Mouse (Mus musculus) lung, postnatal 14 days (tissue): ENCODE measurements around the gene Gpx3.
A peak's percentile ranks its signal among the peaks of the same experiment; 100 is the strongest.
"Not testable (repeated sequence)": the region's sequence is repeated elsewhere in the genome, so short reads cannot be mapped to it uniquely, and the experiment has no call there.

Source experiments
- DNase-seq: peaks from one replicate; pipeline ENCODE4 v3.0.0; 2021

Gene Gpx3

DNA sequence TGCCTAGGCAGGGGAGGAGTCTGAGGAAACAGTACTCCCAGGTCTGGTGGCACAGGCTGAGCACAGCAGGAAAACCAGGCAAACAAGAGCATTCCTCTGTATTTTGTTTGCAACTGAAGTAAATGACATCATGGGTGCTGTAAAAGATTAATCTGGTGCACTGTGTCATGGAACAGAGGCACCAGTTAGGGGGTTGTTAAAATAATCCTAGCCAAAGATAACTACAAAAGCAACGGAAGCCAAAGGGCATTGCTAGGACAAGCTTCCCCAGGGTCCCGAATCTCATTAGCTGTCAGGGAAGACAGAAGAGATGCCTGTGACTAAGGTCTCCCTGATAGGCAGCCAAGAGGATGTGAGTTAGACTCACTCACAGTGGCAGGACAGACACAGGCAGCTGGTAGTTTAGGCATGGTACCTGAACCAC lies 21.2 kb upstream of the Gpx3 start:
- no peak for DNase-seq

DNA sequence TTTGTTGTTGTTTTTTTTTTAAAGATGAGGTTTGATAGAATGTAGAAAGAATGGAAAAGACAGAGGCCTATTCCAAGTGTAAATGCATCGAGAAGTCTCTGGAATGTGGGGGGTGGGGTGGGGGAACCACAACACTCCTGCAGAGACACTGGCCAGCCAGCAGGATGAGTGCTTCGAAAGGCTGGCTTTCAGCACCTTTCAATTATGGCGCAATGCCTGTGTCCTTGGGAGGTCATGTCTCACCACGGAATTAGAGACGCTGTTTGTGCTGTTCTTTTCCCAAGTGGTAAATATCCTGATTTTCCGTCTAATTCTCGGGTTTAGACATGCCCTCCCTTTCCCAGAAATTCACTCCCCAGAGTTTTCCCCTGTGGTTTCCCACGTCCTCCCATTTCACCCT lies 19.6 kb upstream of the Gpx3 start:
- DNase-seq = peak; percentile 66

DNA sequence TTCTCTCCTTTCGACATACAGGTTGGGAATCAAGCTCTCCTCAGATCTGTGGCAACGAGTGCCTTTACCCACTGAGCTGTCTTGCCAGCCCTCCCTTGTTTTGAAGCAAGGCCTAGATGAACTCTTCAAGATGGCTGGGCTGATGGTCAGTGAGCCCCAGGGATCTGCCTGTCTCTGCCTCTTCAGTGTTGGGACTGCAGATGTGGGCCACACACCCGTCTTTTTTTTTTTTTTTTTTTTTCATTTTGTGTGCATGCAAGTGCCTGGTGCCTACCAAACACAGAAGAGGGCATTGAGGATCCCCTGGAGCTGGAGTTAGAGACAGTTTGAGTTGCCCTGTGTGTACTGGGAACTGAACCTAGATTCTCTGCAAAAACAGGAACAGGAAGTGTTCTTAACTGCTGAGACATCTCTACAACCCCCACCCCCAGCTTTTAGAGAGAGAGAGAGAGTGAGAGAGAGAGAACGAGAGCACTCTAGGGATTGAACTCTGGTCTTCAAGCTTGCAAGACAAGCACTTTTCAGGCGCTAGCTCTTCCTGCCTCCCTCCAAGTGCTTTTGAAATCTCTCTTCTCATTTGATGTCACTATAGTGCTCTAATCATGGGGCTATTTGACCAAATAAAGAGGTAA lies 17.9 kb upstream of the Gpx3 start:
- DNase-seq = no peak

DNA sequence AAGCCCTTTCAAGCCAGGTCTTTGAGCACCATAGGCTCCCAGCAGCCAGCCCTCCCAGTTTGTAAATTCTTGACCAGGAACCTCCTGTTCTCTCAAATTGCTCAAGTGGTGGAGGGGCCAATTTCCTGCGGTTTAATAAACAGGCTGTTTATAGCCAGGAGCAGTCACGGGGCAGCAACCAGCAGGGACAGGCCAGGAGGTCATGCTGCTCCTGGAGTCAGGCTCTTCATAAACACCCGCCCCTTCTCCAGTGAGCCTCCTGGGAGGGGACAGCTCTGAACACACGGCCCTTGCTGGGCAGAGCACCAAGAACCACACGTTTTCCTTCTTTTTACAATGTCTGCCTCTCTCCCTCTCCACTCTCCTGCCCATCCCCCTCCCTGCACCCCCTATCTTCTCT lies 17.3 kb upstream of the Gpx3 start:
- DNase-seq = peak; percentile 75

DNA sequence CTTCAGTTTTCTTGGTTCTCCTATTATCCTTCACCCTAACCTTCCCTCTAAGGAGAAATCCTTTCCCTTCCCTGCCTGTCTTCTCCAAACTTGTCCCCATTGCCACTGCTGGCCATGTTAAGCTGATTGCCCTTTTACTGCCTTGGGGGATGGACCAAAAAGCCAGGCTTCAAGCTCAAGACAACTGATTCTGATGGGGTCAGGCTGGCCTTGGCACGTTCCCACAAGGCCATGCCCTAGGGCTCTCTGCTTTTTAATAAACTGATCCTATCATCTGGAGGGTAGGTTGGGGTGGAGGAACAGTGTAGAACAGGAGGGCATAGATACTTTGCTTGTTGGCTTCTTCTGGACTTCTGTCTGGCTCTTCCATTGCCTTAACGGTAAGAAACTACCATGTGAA lies 16.8 kb upstream of the Gpx3 start:
- peak; percentile 53 for DNase-seq

DNA sequence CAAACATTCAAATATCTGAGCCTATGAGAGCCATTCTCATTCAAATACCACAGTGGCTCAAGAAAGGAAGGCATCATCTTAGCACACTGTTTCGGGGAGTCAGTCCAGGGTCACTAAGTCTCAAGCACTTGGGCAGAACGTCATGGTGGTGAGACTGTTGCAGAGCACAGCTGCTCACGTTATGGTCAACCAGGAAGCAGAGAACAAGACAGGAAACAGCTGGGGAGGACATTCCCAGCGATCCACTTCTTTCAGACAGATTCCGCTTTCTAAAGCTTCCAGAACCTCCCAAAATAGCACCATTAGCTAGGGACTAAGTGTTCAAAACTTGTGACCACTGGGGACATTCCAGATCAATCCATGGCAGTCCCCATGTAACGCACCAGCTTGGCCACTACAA lies 14.3 kb upstream of the Gpx3 start:
- DNase-seq = no peak

DNA sequence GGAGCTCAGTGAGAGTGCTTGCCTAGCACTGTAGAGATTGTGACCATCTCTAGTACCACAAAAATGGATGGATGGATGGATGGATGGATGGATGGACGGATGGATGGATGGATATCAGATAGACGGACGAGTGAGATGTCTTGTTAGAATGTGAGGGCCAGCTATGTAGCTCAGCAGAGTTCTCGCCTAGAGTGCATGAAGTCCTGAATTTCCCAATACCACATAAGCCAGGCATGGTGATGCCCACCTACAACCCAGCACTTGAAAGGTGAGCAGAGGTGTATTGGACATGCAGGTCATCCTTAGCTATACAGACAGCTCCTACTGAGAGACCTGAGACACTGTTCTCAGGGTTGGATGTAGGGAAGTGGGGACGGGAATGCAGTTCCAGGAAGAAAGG lies 10.9 kb upstream of the Gpx3 start:
- DNase-seq = no peak

DNA sequence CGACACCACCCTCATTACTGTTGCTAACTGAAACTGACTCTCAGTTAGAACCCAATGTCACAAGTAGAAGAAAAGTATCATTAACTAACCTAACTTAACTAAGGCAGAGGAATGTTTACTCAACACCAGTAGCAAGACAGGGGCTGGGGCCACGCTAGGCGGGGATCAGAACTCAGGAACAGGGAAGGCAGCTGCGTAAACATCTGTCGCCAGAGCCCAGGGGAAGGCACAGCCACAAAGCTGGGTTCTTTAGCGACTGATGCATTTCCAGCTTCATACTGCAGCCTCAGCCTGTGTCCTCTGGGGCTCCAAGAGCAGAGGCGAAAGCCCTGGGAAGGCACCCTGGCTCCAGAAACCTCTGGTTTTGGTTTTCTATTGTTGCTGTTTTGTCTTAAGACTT lies 10.2 kb upstream of the Gpx3 start:
- no peak for DNase-seq

DNA sequence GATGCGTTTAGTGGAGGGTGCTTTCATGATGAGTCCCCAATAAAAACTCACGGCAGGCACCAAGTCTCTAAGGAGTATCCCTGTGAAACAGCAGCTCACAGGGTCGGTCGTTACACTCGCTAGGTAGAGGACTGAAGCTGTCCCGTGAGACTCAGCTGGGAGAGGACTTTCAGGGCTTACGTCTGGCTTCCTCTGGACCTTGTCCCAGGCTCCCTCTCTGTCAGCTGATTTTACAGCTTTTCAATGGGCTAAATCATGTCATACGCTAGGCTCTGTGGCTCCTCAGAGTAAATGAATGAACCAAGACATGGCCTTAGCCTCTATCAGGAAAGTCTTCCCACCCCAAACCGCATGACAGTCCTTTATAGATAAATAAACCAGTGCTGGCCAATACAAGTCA lies 7.7 kb upstream of the Gpx3 start:
- no peak for DNase-seq

DNA sequence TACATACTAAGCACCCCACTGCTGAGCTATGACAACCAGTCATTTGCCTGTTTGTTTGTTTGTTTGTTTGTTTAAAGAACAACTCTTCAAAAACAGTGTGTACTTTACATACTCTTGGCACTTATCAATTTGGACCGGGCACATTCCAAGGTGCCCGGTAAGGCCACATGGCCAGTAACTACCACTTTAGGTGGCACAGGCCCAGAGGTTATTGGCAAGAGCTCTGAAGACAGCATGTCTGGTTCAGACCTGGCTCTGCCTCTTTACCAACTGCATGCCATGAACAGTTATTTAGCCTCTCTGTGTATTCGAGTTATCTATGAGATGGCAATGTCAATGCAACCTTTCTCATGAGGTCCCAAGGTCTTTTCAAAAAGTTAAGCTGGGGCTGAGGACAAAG lies 5.6 kb upstream of the Gpx3 start:
- DNase-seq = not testable (repeated sequence)

DNA sequence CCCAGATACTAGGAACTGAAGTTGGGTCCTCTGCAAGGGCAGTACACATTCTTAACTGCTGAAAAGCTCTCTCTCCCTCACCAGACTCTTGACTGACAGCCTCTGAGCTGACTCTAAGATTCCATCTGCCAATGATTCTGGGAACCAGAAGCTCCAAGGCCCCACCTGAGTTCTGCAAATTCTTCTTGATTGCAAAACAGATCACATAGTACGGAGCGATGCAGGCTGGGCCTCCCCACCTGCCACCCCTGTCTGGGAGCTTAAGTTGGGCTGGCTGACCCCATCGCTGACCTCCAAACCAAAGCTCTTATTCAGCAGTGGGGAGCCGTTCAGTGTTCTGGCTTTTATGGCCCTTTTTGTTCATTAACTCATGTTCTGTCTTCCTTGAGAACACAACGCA lies 4.8 kb upstream of the Gpx3 start:
- DNase-seq = no peak

DNA sequence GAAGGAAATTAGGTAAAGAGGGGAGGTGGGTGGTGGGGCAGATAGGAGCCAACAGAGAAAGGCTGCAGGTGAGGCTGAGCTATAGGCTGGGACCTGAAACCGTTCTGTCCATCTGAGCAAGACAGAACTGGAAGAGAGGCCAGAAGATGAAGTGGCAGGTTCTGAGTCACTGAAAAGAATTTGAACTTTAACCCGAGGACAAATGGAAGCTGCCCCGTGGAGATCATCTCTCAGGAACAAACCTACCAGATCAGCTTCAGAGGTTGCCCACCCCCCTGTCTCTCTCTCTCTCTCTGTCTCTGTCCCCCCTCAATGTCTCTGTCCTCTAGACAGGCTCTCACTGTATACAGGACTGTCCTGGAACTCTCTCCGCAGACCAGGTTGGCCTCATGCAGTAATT lies 2.6 kb upstream of the Gpx3 start:
- DNase-seq = no peak

DNA sequence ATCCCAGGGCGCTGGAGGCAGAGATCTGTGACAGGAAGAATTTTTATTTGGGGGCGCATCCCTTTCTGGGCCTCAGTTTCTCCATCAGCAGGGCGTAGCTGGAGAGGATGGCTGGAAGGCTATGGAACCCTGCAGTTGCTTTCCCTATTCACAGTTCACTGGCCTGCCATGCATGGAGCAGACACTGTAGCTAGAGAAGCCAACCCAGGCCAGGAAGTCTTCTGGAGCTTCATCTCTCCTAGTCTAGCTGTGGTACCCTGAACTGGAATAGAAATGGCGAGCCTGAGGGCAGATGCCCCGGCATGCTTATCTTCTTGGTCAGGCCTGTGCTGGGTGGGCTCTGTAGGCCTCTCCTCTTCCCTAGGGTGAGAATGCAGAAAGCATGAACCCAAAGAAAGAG lies 1.1 kb downstream of the Gpx3 start:
- DNase-seq = no peak

DNA sequence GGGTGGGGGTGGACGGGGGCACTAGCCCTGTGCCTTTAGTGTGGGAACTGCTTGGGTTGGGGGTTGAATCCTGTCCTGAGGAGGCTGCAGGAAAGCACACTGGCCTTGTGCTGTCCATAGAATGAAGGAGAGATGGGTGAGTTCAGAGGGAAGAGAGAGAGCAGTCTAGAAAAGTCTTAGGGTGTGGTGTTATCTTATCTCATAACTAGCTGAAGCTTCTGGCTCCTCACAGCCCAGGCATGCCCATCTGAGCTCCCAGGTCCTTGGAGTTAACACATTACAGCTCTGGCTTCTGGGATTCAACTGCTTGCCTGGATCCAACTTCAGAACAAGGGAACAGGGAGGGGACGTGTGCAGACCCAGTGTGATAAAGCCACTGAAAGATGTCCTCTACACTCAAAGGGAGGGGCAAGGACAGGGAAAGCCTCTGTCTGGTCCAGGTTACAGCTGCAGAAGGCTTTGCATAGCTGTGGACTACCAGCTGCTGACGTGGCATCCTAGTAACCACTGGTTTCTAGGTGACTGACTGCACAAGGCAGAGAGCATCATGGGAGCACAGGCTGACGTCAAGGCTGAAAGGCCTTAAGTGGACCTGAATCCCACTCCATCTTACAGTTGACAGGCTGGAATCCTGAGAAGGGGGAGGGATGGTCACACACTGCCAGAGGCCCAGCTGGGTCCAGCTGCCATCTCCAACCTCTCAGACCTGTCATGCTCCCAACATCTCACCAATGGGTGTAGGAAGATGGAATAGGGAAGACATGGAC lies 1.9 kb downstream of the Gpx3 start:
- peak; percentile 63 for DNase-seq

DNA sequence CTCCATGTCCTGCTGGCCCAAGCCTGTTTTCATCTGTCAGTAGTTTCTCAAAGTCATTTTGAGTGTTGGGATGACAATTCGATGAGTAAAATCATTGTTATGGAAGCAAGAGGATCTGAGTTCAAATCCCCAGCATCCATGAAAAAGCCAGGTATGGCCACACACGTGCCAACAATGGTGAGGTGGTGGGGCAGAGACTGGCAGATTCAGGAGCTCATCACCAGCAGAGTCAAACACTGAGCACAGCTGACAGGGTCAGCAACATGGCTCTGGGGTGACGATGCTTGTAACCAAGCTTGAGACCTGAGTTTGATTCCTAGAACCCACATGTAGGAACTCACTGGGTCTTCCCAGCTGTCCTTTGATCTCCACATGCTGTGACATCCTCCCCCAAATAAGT lies 2.8 kb downstream of the Gpx3 start:
- no peak for DNase-seq

DNA sequence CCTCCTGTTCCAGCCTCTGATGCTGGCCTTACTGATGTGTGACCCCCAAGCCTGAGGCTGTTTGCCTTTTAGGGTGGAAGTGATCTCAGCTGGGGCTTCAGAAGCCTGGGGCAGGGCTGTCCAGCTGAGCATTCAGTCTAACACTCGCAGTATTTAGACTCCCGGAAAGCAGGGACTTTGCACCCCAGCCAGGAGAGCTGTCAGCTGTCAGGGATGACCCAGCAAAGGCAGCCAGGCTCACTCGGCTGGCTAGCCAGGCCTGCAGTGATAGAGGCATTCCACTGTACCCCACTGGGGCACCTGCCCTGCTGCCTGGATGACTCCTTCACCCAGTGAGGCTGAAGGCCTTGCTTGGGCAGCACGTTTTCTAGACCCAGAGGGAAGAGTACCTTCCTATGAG lies 3.7 kb downstream of the Gpx3 start:
- no peak for DNase-seq

DNA sequence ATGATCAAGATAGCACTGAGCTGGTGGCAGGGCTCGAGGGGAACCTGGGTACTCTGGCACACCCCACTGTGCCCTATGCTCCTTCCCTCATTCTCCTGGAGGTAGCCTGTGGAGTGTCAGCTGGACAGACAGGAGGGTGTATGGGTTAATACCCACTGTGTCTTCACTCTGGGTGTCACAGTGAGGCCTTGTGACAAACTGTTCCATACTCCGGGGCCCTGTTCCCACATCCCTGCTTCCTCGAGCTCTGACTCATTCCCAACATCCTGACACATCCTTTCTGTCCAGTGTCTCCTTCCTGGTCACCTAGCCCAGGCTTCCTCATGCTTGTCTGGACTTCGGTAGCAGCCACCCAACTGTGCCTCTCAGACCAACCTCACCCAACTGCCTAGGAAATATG lies 4.2 kb downstream of the Gpx3 start:
- no peak for DNase-seq

DNA sequence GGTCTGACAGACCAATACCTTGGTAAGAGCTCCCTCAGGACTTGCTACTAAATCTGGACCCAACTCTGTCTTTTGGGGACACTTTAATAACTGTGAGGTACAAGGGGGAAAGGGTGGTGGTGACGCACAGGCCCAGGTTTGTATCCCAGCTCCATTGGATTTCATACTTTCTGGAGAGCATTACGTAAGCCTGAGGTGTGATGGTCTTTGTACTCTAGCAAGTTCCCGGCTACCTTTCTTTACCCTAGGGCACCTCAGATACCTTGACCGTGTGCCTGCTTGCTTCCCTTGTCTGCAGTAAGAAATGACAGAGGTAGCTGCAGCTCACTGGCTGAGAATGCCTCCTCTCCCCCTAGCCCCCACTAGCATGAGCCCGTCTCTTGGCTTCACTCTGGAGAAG lies 5.0 kb downstream of the Gpx3 start:
- DNase-seq = no peak

DNA sequence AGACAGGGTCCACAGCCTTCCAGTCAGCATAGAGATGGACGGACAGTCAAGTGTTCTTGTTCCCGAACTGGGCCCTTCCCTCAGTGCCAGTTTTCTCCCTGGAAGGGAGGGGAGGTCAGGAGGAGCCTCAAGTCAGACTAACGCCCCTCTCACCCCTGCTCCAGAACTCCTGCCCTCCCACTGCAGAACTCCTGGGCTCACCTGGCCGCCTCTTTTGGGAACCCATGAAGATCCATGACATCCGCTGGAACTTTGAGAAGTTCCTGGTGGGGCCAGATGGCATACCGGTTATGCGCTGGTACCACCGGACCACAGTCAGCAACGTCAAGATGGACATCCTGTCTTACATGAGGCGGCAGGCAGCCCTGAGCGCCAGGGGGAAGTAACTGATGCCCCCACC lies 7.0 kb downstream of the Gpx3 start:
- DNase-seq = no peak

DNA sequence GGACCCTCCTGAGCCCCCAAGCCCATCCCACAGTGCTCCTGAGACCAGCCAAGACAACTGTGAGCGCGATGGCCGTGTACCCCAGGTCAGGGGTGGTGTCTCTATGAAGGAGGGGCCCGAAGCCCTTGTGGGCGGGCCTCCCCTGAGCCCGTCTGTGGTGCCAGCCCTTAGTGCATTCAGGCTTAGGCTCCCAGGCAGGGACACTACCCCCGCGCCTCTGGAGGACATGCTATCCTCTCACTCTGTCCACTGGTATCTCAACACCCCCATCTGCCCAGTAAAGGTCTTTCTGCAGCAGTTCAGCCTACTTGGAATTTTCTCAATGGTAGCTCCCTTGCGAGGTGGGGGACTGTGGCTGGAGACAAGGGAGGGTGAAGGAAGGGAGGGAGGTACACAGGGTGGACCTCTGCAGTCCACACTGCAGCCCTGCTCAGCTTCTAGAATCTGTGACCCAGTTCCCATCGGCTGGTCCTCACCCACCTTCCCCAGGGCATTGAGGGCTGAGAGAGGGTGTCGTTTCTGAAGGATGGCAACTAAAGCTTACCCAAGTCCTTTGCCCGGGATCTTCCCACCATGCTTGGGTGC lies 7.9 kb downstream of the Gpx3 start:
- no peak for DNase-seq

DNA sequence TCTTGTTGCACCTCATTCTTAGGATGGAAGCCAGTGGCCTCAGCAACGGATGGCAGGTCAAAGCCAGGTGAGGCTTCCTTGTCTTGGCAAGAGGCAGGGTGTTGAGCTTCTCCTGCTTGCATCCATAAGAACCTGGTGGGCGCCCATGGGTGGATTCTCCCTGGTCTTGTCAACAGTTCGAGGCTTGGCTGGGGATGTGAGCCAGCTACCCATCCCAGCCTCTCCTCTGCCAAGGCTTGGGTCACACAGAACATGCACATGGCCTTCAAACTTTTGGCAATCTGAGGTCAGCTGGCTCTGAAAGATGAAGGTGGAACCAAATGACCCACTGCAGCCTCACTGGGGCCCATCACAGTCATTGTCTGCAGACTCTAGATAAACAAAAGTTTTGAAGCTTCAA lies 8.9 kb downstream of the Gpx3 start:
- DNase-seq = no peak

DNA sequence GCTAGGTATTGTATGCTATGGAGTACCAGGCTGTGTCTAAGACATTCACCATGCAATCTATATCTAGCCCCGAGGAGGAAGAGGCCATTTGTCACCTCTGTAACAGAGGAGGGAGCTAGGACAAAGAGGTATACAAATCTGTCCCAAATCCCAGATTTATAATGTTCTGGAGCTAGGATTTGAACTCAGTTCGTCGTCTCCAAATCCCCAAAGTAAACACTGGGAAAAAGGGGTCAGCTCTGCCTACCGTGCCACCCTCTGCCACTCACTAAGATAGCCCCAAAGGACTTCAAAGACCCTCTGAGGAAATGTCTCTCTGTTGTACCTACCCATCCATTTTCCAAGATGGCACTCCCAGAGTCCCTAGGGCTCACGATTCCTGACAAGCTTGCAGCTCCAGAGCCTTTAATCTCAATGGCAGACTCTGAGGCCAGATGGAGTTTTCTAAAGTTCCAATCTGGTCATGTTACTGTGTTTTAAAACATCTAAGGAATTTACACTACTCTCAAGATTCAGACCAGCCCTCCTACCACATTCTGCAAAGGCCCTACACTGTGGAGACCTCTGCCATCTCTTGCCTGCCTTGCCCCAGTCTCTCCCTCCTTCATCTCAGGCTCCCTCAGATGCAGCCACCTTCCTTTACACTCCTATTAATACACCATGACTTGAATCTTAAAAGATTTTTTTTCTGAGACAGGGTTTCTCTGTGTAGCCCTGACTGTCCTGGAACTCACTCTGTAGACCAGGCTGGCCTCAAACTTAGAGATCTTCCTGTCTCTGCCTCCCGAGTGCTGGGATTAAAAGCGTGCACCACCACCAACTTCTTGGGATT lies 9.6 kb downstream of the Gpx3 start:
- no peak for DNase-seq

DNA sequence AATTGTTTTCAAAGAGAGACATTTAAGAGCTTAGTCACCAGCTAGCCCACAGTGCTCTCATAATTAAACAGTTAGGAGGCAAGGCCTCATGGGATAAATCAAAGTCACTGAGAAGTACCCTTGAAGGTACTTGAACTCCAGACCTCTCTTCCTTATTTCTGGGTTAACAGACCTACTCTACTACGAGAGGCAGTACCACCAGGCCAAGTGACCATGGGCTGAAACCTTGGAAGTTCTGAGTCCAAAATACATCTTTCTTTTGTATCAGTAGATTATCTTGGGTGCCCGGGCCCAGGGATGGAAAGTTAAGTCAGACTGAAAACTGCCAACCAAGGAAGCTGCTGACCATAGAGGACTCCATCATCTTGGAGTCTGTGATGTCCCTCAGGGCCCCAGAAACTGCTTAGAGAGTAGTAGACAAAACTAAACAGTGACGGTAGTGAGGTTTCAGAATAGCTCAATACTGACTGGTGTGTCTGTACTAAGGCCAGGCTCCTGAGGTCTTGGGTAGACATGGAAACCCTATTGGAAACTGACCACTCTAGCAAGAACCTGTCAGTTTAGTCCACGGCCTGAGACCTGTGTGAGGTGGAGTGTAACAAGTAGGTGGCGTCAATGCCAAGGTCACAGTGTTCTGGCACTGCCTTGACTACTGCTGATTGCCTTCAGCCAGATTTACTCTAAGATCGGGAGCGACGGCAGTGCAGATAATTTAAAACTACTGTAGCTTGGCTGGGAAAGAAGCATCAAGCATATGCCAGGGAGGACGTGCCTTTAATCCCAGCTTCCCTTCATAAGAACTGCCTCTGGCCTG lies 10.5 kb downstream of the Gpx3 start:
- no peak for DNase-seq
